Mouse (Mus musculus) forebrain, embryonic 13.5 days (tissue): ENCODE results near the gene Gm20481. TPM values are rescaled to one million over a fixed set of nuclear protein-coding genes. Genes with fewer than 3 reads are reported as not detected.
A peak's percentile ranks its signal among the peaks of the same experiment; 100 is the strongest.
"Not testable (repeated sequence)": the region's sequence is repeated elsewhere in the genome, so short reads cannot be mapped to it uniquely, and the experiment has no call there.

ENCODE experiments used
- ATAC-seq: fragments of 200-750 bp; cut with Nextera tagmentation; 2 replicates; pipeline ENCODE4 v1.8.0; 2017
- H3K27ac ChIP-seq: fragments of 300-500 bp; sonication (generic); 2 replicates; pipeline ENCODE4 v1.5.1; 2015; ENCODE audit warnings: inconsistent platforms, mild to moderate bottlenecking, moderate library complexity
- H3K27me3 ChIP-seq: fragments of 300-500 bp; sonication (generic); 2 replicates; pipeline ENCODE4 v1.6.1; 2015; ENCODE audit warnings: mild to moderate bottlenecking, inconsistent platforms
- H3K36me3 ChIP-seq: fragments of 300-500 bp; sonication (generic); 2 replicates; pipeline ENCODE4 v1.6.1; 2015; ENCODE audit warnings: mild to moderate bottlenecking, inconsistent platforms; ENCODE audit not compliant: poor library complexity, severe bottlenecking
- H3K4me1 ChIP-seq: fragments of 300-500 bp; sonication (generic); 2 replicates; pipeline ENCODE4 v1.6.1; 2015; ENCODE audit warnings: inconsistent platforms
- H3K4me2 ChIP-seq: fragments of 300-500 bp; sonication (generic); 2 replicates; pipeline ENCODE4 v1.6.1; 2015; ENCODE audit warnings: inconsistent platforms, mild to moderate bottlenecking, moderate library complexity
- H3K4me3 ChIP-seq: fragments of 300-500 bp; sonication (generic); 2 replicates; pipeline ENCODE4 v1.5.1; 2015; ENCODE audit warnings: mild to moderate bottlenecking, inconsistent platforms
- H3K9ac ChIP-seq: fragments of 300-500 bp; sonication (generic); 2 replicates; pipeline ENCODE4 v1.6.1; 2015; ENCODE audit warnings: mild to moderate bottlenecking, inconsistent platforms
- H3K9me3 ChIP-seq: fragments of 300-500 bp; sonication (generic); replicated peaks from 2 replicates; pipeline ENCODE4 v1.6.1; 2016; ENCODE audit warnings: inconsistent platforms
- WGBS: fragments of 180-500 bp; shearing (Covaris S2); methylation state at CpG from one replicate; pipeline ENCODE4 v1.1.7; 2015; 5-methylcytosine and 5-hydroxymethylcytosine counted together
- polyA plus RNA-seq: library from polyadenylated mRNA; unstranded; fragments of >200 nt; fragmentation: Nextera tagmentation; extraction: Ambion mirVana; gene quantifications from 2 replicates; pipeline ENCODE4 v1.2.1, GENCODE M21; 2015

The Gm20481 gene
- polyA plus RNA-seq, 1 experiment from 2014 or later = not detected

GRCm38 (mm10) chr17:34953258-34953657 lies 16.5 kb upstream of the Gm20481 start:
- Histone ChIP-seq H3K27ac (no peak overlapping the region), H3K27me3 (peaks cover 24% of the 10 kb centered on the region), H3K9me3 (no peaks in the 10 kb centered on the region), H3K4me1 (peaks cover 20% of the 10 kb centered on the region), H3K36me3 (peaks cover 27% of the 10 kb centered on the region), H3K4me2 (peak overlapping the region; percentile 96), H3K4me3 (peak overlapping the region; percentile 99), H3K9ac (no peak overlapping the region)
- ATAC-seq = no peak
- WGBS = 91% methylated on average over 3 of the region's 3 CpGs

GRCm38 (mm10) chr17:34953904-34954303 lies 15.8 kb upstream of the Gm20481 start:
- H3K4me1 ChIP-seq = peaks cover 20% of the 10 kb centered on the region
- H3K9me3 ChIP-seq = no peaks in the 10 kb centered on the region
- no peak for ATAC-seq
- H3K27me3 ChIP-seq = peaks cover 24% of the 10 kb centered on the region
- no peak overlapping the region for H3K27ac ChIP-seq
- 86% methylated on average over 4 of the region's 4 CpGs for WGBS
- H3K36me3 ChIP-seq = peaks cover 23% of the 10 kb centered on the region
- no peak overlapping the region for H3K4me3 ChIP-seq
- no peak overlapping the region for H3K9ac ChIP-seq
- no peak overlapping the region for H3K4me2 ChIP-seq

GRCm38 (mm10) chr17:34954831-34955230 lies 14.9 kb upstream of the Gm20481 start:
- 73% methylated on average over 4 of the region's 4 CpGs for WGBS
- no peak overlapping the region for H3K9ac ChIP-seq

GRCm38 (mm10) chr17:34955884-34956283 lies 13.8 kb upstream of the Gm20481 start:
- no peak overlapping the region for H3K4me2 ChIP-seq
- H3K27ac ChIP-seq = no peak overlapping the region
- H3K36me3 ChIP-seq = peaks cover 5% of the 10 kb centered on the region
- no peak for ATAC-seq
- H3K4me3 ChIP-seq = no peak overlapping the region
- 84% methylated on average over 3 of the region's 3 CpGs for WGBS
- H3K9me3 ChIP-seq = no peaks in the 10 kb centered on the region
- H3K9ac ChIP-seq = no peak overlapping the region
- peaks cover 28% of the 10 kb centered on the region for H3K27me3 ChIP-seq
- H3K4me1 ChIP-seq = peaks cover 17% of the 10 kb centered on the region

More at GRCm38 (mm10) chr17:34954831-34955230, 14.9 kb upstream of the Gm20481 start:
- peaks cover 16% of the 10 kb centered on the region for H3K36me3 ChIP-seq
- no peaks in the 10 kb centered on the region for H3K9me3 ChIP-seq
- ATAC-seq = no peak
- H3K4me3 ChIP-seq = no peak overlapping the region
- peaks cover 24% of the 10 kb centered on the region for H3K27me3 ChIP-seq
- H3K4me2 ChIP-seq = no peak overlapping the region
- peaks cover 22% of the 10 kb centered on the region for H3K4me1 ChIP-seq
- H3K27ac ChIP-seq = no peak overlapping the region

GRCm38 (mm10) chr17:34956340-34956739 lies 13.4 kb upstream of the Gm20481 start:
- no peak overlapping the region for H3K27ac ChIP-seq
- peaks cover 13% of the 10 kb centered on the region for H3K4me1 ChIP-seq
- 43% methylated on average over 1 of the region's 1 CpGs for WGBS
- no peak overlapping the region for H3K4me2 ChIP-seq
- H3K27me3 ChIP-seq = peaks cover 31% of the 10 kb centered on the region
- H3K9me3 ChIP-seq = no peaks in the 10 kb centered on the region
- H3K9ac ChIP-seq = no peak overlapping the region
- 0 out of 2 replicates have a peak, but pooled peaks cover under 1% of the 10 kb centered on the region for H3K36me3 ChIP-seq
- no peak overlapping the region for H3K4me3 ChIP-seq
- ATAC-seq = no peak

GRCm38 (mm10) chr17:34957291-34957690 lies 12.4 kb upstream of the Gm20481 start:
- not testable (repeated sequence) for H3K27ac ChIP-seq, H3K9ac ChIP-seq, H3K4me2 ChIP-seq, H3K4me3 ChIP-seq, ATAC-seq, H3K9me3 ChIP-seq, H3K36me3 ChIP-seq
- H3K4me1 ChIP-seq = peaks cover 12% of the 10 kb centered on the region
- H3K27me3 ChIP-seq = peaks cover 38% of the 10 kb centered on the region
- 23% methylated on average over 34 of the region's 40 CpGs for WGBS

- WGBS = 27% methylated on average over 22 of the region's 40 CpGs
- not testable (repeated sequence) for H3K27ac ChIP-seq, H3K9ac ChIP-seq, H3K4me3 ChIP-seq, H3K9me3 ChIP-seq, H3K36me3 ChIP-seq, ATAC-seq, H3K4me2 ChIP-seq
- Histone ChIP-seq H3K27me3 (peaks cover 38% of the 10 kb centered on the region), H3K4me1 (peaks cover 12% of the 10 kb centered on the region)
These were observed 11.7 kb upstream of the Gm20481 start for GRCm38 (mm10) chr17:34957966-34958365.

GRCm38 (mm10) chr17:34958734-34959129 lies 11.0 kb upstream of the Gm20481 start:
- peak; percentile 37 for ATAC-seq
- H3K27me3 ChIP-seq = peaks cover 38% of the 10 kb centered on the region
- WGBS = 2% methylated on average over 35 of the region's 47 CpGs

GRCm38 (mm10) chr17:34959130-34959778 lies 10.5 kb upstream of the Gm20481 start, which contains the start of gene Hspa1b:
Gene Hspa1b (minus strand): TSS chr17:34959238.
- not testable (repeated sequence) for H3K9me3 ChIP-seq, H3K36me3 ChIP-seq
- peak within 1 kb of the TSS; percentile 52; the same call in 1 of the 2 replicates for H3K27ac ChIP-seq
- H3K9ac ChIP-seq = peak within 1 kb of the TSS; percentile 44
- peaks cover 12% of the 10 kb centered on the region for H3K4me1 ChIP-seq
- peaks cover 40% of the 10 kb centered on the region for H3K27me3 ChIP-seq
- ATAC-seq = peak; percentile 96
- peak within 1 kb of the TSS; percentile 73 for H3K4me2 ChIP-seq
- WGBS = under 1% methylated on average over 31 of the region's 32 CpGs
- H3K4me3 ChIP-seq = peak within 1 kb of the TSS; percentile 43

More at GRCm38 (mm10) chr17:34958734-34959129, 11.0 kb upstream of the Gm20481 start:
- peak overlapping the region; percentile 43 for H3K4me3 ChIP-seq
- H3K4me2 ChIP-seq = peak overlapping the region; percentile 73
- H3K36me3 ChIP-seq, H3K9ac ChIP-seq, H3K27ac ChIP-seq, H3K9me3 ChIP-seq: not testable (repeated sequence)
- peaks cover 12% of the 10 kb centered on the region for H3K4me1 ChIP-seq

GRCm38 (mm10) chr17:34959881-34960515 lies 9.7 kb upstream of the Gm20481 start:
- H3K27ac ChIP-seq = no peak overlapping the region; the same call in 1 of the 2 replicates
- WGBS = 10% methylated on average over 12 of the region's 12 CpGs
- peak overlapping the region; percentile 43 for H3K4me3 ChIP-seq
- ATAC-seq = no peak
- no peaks in the 10 kb centered on the region for H3K36me3 ChIP-seq
- H3K4me1 ChIP-seq = peaks cover 12% of the 10 kb centered on the region
- H3K9ac ChIP-seq = peak overlapping the region; percentile 44; the same call in 1 of the 2 replicates
- H3K9me3 ChIP-seq = no peaks in the 10 kb centered on the region
- peaks cover 36% of the 10 kb centered on the region for H3K27me3 ChIP-seq
- H3K4me2 ChIP-seq = peak overlapping the region; percentile 73

- ATAC-seq = no peak
- no peak overlapping the region for H3K27ac ChIP-seq
- H3K9me3 ChIP-seq = no peaks in the 10 kb centered on the region
- H3K9ac ChIP-seq = no peak overlapping the region
- H3K4me3 ChIP-seq = no peak overlapping the region
- H3K27me3 ChIP-seq = peaks cover 29% of the 10 kb centered on the region
- no peak overlapping the region for H3K4me2 ChIP-seq
- H3K4me1 ChIP-seq = peaks cover 12% of the 10 kb centered on the region
- no peaks in the 10 kb centered on the region for H3K36me3 ChIP-seq
These were observed 8.8 kb upstream of the Gm20481 start for GRCm38 (mm10) chr17:34960702-34961493.

GRCm38 (mm10) chr17:34962125-34962524 lies 7.6 kb upstream of the Gm20481 start:
- H3K9ac ChIP-seq = no peak overlapping the region

More at GRCm38 (mm10) chr17:34962125-34962524, 7.6 kb upstream of the Gm20481 start:
- WGBS = 41% methylated on average over 3 of the region's 3 CpGs
- no peaks in the 10 kb centered on the region for H3K36me3 ChIP-seq
- no peak for ATAC-seq
- no peak overlapping the region for H3K4me3 ChIP-seq
- H3K27me3 ChIP-seq = peaks cover 22% of the 10 kb centered on the region
- no peaks in the 10 kb centered on the region for H3K9me3 ChIP-seq
- no peak overlapping the region for H3K27ac ChIP-seq
- no peak overlapping the region for H3K4me2 ChIP-seq
- peaks cover 12% of the 10 kb centered on the region for H3K4me1 ChIP-seq
